Mouse (Mus musculus): ENCODE data around the gene Mef2b. TPM values are rescaled to one million over a fixed set of nuclear protein-coding genes. Genes with fewer than 3 reads are reported as not detected.
A peak's percentile ranks its signal among the peaks of the same experiment; 100 is the strongest.

The Mef2b gene
- polyA plus RNA-seq, 1 experiment from 2014 or later, result not detected

DNA sequence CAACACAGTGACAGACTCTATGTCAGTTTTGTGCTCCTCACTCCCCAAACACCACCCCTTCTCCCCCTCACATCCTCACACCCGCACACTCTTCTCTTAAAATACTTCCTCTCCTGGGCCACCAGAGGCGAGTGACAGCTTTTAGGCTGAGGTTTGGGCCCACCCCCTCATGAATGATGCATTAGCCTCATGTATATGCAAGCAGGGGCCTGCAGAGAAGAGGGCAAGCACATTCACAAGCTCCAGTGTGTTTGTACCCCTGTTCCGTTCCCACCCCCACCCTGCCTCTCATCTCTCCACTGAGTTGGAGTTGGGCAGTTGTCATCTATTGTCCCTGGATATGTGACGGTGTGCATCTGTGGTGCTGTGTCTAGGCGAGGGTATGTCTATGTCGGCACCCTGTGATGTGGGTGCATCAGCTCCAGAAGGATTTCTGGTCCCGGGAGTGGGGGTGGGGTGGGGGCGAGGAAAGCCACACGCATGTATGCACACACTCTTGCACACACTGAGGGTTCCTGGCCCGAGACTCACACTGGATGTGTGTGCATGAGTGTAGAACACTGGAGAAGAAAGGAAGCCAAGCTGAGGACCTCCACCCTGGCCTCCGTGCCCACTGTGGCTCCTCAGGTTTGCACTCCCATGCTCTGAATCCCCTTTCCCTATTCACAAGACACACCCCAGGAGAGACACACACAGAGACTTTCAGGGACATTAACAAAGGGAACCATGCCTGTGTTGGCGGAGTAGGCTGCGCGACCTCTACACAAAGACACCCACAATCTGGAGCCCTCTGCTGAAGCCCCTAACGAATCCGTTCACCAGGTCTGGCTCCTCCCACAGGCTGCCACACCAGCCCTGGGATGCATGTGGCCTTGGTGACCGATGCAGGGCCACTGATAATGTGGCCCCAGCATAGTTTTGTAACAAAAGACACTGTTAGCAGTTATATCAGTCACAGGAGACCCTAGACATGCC, 20.5 kb upstream of the Mef2b start:
- H3K4me1 ChIP-seq (replicated peaks; ENCODE audit: control insufficient read depth, insufficient read depth, low read length), result no peaks in the 10 kb centered on the region
- H3K4me2 ChIP-seq (replicated peaks; ENCODE audit: low read depth), result no peak overlapping the region
- H3K36me3 ChIP-seq (ENCODE audit: control insufficient read depth, insufficient read depth), result no peaks in the 10 kb centered on the region
- no peak for TF ChIP-seq CTCF (IDR thresholded peaks at IDR 0.05; ENCODE audit: low read depth)
- H3K27me3 ChIP-seq (replicated peaks; ENCODE audit: control insufficient read depth, insufficient read depth, low read length), result peaks cover 30% of the 10 kb centered on the region
- no peak overlapping the region for H3K9ac ChIP-seq (ENCODE audit: low read depth, low read length)
- no peak overlapping the region for H3K4me3 ChIP-seq (ENCODE audit: low read depth, low read length)
- no peak for ATAC-seq
- no peak overlapping the region for H3K27ac ChIP-seq (ENCODE audit: low read depth, low read length)
- no peaks in the 10 kb centered on the region for H3K9me3 ChIP-seq (ENCODE audit: control insufficient read depth)
- WGBS, result 18% methylated on average over 17 of the region's 17 CpGs

DNA sequence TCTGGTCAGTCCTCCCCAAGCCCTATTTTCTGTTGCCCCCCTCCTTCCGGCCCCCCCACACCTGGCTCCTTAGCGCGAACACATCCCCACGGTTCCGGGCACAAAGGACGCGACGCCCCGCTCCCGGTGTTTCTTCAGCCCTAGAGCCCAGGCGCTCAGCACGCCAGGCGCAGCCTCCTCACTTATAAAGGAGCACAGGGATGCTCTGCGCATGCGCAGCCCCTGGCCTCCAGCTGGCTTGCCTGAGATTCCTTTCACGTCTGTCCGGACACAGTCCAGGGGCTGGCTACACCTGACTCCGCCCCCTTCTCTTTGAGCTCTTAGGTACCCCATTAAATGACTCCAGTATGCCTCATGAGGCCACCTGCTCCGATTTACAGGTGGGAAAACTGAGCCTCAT, 18.8 kb upstream of the Mef2b start, which contains the start of gene Ncan:
Ncan (minus strand) TSS at position 207 of the 400 bp plus-strand sequence.
- no peaks in the 10 kb centered on the region for H3K4me1 ChIP-seq (replicated peaks; ENCODE audit: control insufficient read depth, insufficient read depth, low read length)
- no peaks in the 10 kb centered on the region for H3K9me3 ChIP-seq (ENCODE audit: control insufficient read depth)
- no peak for ATAC-seq
- H3K9ac ChIP-seq (ENCODE audit: low read depth, low read length), result no peak within 1 kb of the TSS
- no peak for TF ChIP-seq CTCF (IDR thresholded peaks at IDR 0.05; ENCODE audit: low read depth)
- H3K4me3 ChIP-seq (ENCODE audit: low read depth, low read length), result no peak within 1 kb of the TSS
- H3K27ac ChIP-seq (ENCODE audit: low read depth, low read length), result no peak within 1 kb of the TSS
- no peak within 1 kb of the TSS for H3K4me2 ChIP-seq (replicated peaks; ENCODE audit: low read depth)
- H3K36me3 ChIP-seq (ENCODE audit: control insufficient read depth, insufficient read depth), result no peaks in the 10 kb centered on the region
- H3K27me3 ChIP-seq (replicated peaks; ENCODE audit: control insufficient read depth, insufficient read depth, low read length), result peaks cover 26% of the 10 kb centered on the region
- WGBS, result 1% methylated on average over 19 of the region's 19 CpGs

DNA sequence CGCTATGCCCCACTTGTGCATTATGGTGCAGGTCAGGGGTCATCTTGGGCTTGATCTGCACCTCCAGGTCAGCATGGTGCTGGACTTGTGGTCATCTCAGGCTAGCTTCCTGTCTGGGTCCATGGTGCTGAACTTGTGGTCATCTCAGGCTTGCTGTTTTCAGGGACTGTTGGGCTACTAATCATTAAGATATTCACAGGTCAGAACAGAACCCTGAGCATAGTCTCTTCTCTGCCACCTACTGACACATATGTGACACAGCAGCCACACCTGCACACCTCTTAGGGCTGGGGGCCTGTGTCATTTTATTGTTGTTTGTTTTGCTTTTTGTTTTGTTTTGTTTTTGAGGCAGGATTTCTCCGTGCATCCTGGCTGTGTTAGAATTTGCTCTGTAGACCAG, 16.6 kb upstream of the Mef2b start:
- no peak for ATAC-seq
- no peak overlapping the region for H3K4me3 ChIP-seq (ENCODE audit: low read depth, low read length)
- 53% methylated on average over 2 of the region's 2 CpGs for WGBS
- TF ChIP-seq CTCF (IDR thresholded peaks at IDR 0.05; ENCODE audit: low read depth), result peak; percentile 72
- H3K36me3 ChIP-seq (ENCODE audit: control insufficient read depth, insufficient read depth), result no peaks in the 10 kb centered on the region
- H3K9ac ChIP-seq (ENCODE audit: low read depth, low read length), result no peak overlapping the region
- peaks cover 23% of the 10 kb centered on the region for H3K27me3 ChIP-seq (replicated peaks; ENCODE audit: control insufficient read depth, insufficient read depth, low read length)
- H3K4me1 ChIP-seq (replicated peaks; ENCODE audit: control insufficient read depth, insufficient read depth, low read length), result no peaks in the 10 kb centered on the region
- H3K9me3 ChIP-seq (ENCODE audit: control insufficient read depth), result no peaks in the 10 kb centered on the region
- no peak overlapping the region for H3K4me2 ChIP-seq (replicated peaks; ENCODE audit: low read depth)
- H3K27ac ChIP-seq (ENCODE audit: low read depth, low read length), result no peak overlapping the region

DNA sequence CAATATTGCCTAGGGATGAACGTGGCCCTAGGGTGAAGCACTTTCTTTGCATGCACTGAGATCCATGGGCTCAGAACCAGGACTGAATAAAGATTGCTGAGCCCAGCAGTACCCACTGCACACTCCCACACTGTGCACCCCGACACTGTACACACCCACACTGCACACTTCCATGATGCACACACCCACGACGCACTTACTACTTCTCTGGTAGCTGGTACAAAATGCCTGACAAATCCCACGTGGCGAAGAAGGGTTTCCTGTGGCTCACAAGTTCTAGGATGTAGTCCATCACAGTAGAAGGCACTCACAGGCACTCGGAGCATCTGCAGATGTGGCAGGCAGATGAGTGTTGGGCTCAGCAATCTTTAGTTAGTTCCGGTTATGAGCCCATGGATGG, 14.5 kb upstream of the Mef2b start:
- WGBS, result 61% methylated on average over 8 of the region's 8 CpGs
- no peak overlapping the region for H3K27ac ChIP-seq (ENCODE audit: low read depth, low read length)
- no peak overlapping the region for H3K9ac ChIP-seq (ENCODE audit: low read depth, low read length)
- TF ChIP-seq CTCF (IDR thresholded peaks at IDR 0.05; ENCODE audit: low read depth), result no peak
- no peaks in the 10 kb centered on the region for H3K9me3 ChIP-seq (ENCODE audit: control insufficient read depth)
- H3K4me2 ChIP-seq (replicated peaks; ENCODE audit: low read depth), result no peak overlapping the region
- peaks cover 8% of the 10 kb centered on the region for H3K27me3 ChIP-seq (replicated peaks; ENCODE audit: control insufficient read depth, insufficient read depth, low read length)
- H3K4me3 ChIP-seq (ENCODE audit: low read depth, low read length), result no peak overlapping the region
- ATAC-seq, result no peak
- H3K4me1 ChIP-seq (replicated peaks; ENCODE audit: control insufficient read depth, insufficient read depth, low read length), result 0 out of 2 replicates have a peak, but pooled peaks cover 4% of the 10 kb centered on the region
- no peaks in the 10 kb centered on the region for H3K36me3 ChIP-seq (ENCODE audit: control insufficient read depth, insufficient read depth)

DNA sequence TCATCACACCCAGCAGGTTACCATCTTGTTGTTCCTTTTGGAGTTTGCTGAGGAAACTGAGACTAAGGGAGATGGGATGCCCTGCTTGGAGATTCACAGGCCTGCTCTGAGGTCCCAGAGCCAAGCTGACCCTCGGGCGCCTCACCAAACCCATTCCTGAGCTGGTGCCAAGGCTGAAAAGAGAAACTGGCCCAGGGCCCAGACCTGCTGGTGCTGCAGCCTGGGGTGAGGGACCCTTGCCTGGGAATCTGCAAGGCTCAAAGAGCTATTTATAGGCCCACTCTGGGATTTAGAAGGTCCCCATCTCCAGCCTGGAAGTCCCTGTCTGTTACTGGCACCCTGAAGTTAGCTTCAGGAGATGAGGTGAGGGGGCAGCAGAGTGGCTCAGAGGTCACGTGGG, 11.1 kb upstream of the Mef2b start:
- no peaks in the 10 kb centered on the region for H3K9me3 ChIP-seq (ENCODE audit: control insufficient read depth)
- no peak overlapping the region for H3K4me2 ChIP-seq (replicated peaks; ENCODE audit: low read depth)
- TF ChIP-seq CTCF (IDR thresholded peaks at IDR 0.05; ENCODE audit: low read depth), result no peak
- 0 out of 2 replicates have a peak, but pooled peaks cover 4% of the 10 kb centered on the region for H3K4me1 ChIP-seq (replicated peaks; ENCODE audit: control insufficient read depth, insufficient read depth, low read length)
- no peak for ATAC-seq
- 74% methylated on average over 3 of the region's 3 CpGs for WGBS
- H3K9ac ChIP-seq (ENCODE audit: low read depth, low read length), result no peak overlapping the region
- H3K36me3 ChIP-seq (ENCODE audit: control insufficient read depth, insufficient read depth), result peaks cover 3% of the 10 kb centered on the region; the same call in 1 of the 2 replicates
- H3K27ac ChIP-seq (ENCODE audit: low read depth, low read length), result no peak overlapping the region
- no peak overlapping the region for H3K4me3 ChIP-seq (ENCODE audit: low read depth, low read length)
- H3K27me3 ChIP-seq (replicated peaks; ENCODE audit: control insufficient read depth, insufficient read depth, low read length), result no peaks in the 10 kb centered on the region

DNA sequence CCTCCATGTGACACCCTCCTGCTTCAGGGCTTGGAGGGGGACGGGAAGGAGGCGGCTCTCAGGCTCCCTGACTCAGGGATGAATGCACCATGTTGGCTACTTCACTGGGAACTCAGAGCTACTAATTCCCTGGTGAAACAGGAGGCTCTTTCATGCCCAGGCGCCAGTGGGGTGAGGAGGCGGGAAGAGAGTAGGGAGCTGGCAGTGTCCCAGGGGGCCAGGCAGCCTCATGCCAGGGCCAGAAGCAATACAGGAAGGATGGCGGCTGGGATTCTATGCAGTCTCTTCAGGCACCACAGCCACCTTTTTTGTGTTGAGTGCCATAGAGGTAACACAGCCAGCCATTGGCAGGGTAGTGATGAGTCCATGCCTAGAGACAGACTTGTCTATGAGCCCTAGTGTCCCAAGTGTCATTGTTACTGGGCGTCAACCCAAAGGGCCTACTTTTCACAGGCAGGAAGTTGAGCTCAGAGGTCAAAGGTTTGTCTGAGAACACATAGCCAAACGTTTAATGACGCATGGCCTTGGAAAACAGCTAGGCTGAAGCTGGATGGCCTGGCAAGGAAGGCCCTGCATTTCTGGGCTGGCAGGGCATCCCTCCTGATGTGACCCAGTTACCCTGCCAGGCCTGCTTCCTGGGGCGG, 10.1 kb upstream of the Mef2b start:
- peaks cover 13% of the 10 kb centered on the region; the same call in 1 of the 2 replicates for H3K36me3 ChIP-seq (ENCODE audit: control insufficient read depth, insufficient read depth)
- no peak overlapping the region for H3K9ac ChIP-seq (ENCODE audit: low read depth, low read length)
- TF ChIP-seq CTCF (IDR thresholded peaks at IDR 0.05; ENCODE audit: low read depth), result no peak
- peak overlapping the region; percentile 66 for H3K27ac ChIP-seq (ENCODE audit: low read depth, low read length)
- H3K4me2 ChIP-seq (replicated peaks; ENCODE audit: low read depth), result no peak overlapping the region
- no peaks in the 10 kb centered on the region for H3K9me3 ChIP-seq (ENCODE audit: control insufficient read depth)
- WGBS, result 58% methylated on average over 9 of the region's 9 CpGs
- 0 out of 2 replicates have a peak, but pooled peaks cover 4% of the 10 kb centered on the region for H3K4me1 ChIP-seq (replicated peaks; ENCODE audit: control insufficient read depth, insufficient read depth, low read length)
- no peaks in the 10 kb centered on the region for H3K27me3 ChIP-seq (replicated peaks; ENCODE audit: control insufficient read depth, insufficient read depth, low read length)
- 0 out of 2 replicates have a peak, but pooled peaks have one; percentile 26 for ATAC-seq
- no peak overlapping the region for H3K4me3 ChIP-seq (ENCODE audit: low read depth, low read length)
